Mouse (Mus musculus): ENCODE data around the gene Uprt. TPM values are rescaled to one million over a fixed set of nuclear protein-coding genes. Genes with fewer than 3 reads are reported as not detected.

Uprt gene
- polyA plus RNA-seq, 1 experiment from 2014 or later, result 7.0 TPM

DNA sequence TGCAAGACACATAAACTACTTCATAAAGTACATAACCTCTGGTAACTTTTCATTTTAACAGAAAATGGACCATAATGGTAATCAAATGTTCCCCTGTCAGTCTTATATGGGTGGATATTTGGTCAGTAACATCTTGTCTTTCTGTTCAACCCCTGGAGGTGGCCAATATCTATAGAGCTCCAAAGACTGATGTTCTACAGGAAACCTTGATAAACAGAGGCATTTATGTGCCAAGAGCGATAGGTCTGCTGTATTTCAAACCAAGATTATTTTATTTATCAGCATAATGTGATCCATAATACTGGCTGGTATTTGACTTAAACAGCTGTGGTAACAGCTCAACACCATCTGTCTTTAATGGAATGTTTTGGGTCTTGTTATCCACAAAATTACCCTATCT lies 62.7 kb downstream of the Uprt start:
- H3K27ac ChIP-seq, result no peak overlapping the region
- H3K79me2 ChIP-seq (ENCODE audit: inconsistent target), result no peaks in the 10 kb centered on the region
- no peaks in the 10 kb centered on the region for H3K36me3 ChIP-seq (ENCODE audit: inconsistent target)
- WGBS (ENCODE audit: missing documents), result 100% methylated on average over 1 of the region's 1 CpGs
- H3K4me3 ChIP-seq (ENCODE audit: inconsistent target), result no peak overlapping the region

Other genes starting within 250 kb of the Uprt start
- 20.8 to 26.0 TPM (median 21.2 TPM) in 3 replicates for gene Abcb7, start 69.0 kb upstream of the Uprt start, polyA plus RNA-seq (2018)
- 0.19 to 0.42 TPM in 2 of 3 replicates, not detected in the other for gene Zdhhc15, start 188.2 kb downstream of the Uprt start, polyA plus RNA-seq (2018)